Mouse (Mus musculus) urinary bladder, postnatal 14 days (tissue): Measurements from ENCODE around the gene Fpr3.
"Not testable (repeated sequence)": the region's sequence is repeated elsewhere in the genome, so short reads cannot be mapped to it uniquely, and the experiment has no call there.

Experiments used
- DNase-seq: peaks from one replicate; pipeline ENCODE4 v3.0.0; 2021; ENCODE audit warnings: low spot score

The Fpr3 gene

GRCm38 (mm10) chr17:17883840-17884239 is 3.8 kb upstream of the Fpr3 start, which contains the start of gene Fpr1:
Gene Fpr1, minus strand, starts transcription at chr17:17883940.
- no peak for DNase-seq

- DNase-seq: no peak
Observed at GRCm38 (mm10) chr17:17889732-17890425, 2.2 kb downstream of the Fpr3 start.

GRCm38 (mm10) chr17:17896039-17896438 is 8.4 kb downstream of the Fpr3 start:
- peak; percentile 37 for DNase-seq

GRCm38 (mm10) chr17:17899268-17899667 is 11.6 kb downstream of the Fpr3 start:
- DNase-seq: no peak

GRCm38 (mm10) chr17:17900768-17901167 is 13.1 kb downstream of the Fpr3 start:
- no peak for DNase-seq

GRCm38 (mm10) chr17:17909636-17910421 is 22.2 kb downstream of the Fpr3 start:
- peak; percentile 87 for DNase-seq

GRCm38 (mm10) chr17:17912618-17913017 is 25.0 kb downstream of the Fpr3 start:
- DNase-seq: not testable (repeated sequence)

GRCm38 (mm10) chr17:17917376-17917775 is 29.7 kb downstream of the Fpr3 start:
- no peak for DNase-seq

- no peak for DNase-seq
Observed at GRCm38 (mm10) chr17:17917782-17918181, 30.1 kb downstream of the Fpr3 start.

GRCm38 (mm10) chr17:17973443-17973842 is 85.8 kb downstream of the Fpr3 start:
- DNase-seq: no peak

- not testable (repeated sequence) for DNase-seq
Observed at GRCm38 (mm10) chr17:17981232-17981631, 93.6 kb downstream of the Fpr3 start.

GRCm38 (mm10) chr17:18004752-18005151 is 117.1 kb downstream of the Fpr3 start:
- no peak for DNase-seq
